Mouse (Mus musculus) testis, adult 2 months (tissue): ENCODE results near the gene Pnmal1. TPM values are rescaled to one million over a fixed set of nuclear protein-coding genes. Genes with fewer than 3 reads are reported as not detected.

Experiments
- H3K27ac ChIP-seq: fragments of 200-500 bp; 2 replicates; pipeline ENCODE4 v1.5.1; 2012; ENCODE audit warnings: low read depth, low read length; ENCODE audit not compliant: control insufficient read depth, insufficient read depth
- H3K27me3 ChIP-seq: fragments of 200-500 bp; 2 replicates; pipeline ENCODE4 v1.6.1; 2012; ENCODE audit warnings: mild to moderate bottlenecking, low read length, moderate library complexity; ENCODE audit not compliant: control insufficient read depth, insufficient read depth
- H3K36me3 ChIP-seq: fragments of 200-500 bp; 2 replicates; pipeline ENCODE4 v1.6.1; 2012; ENCODE audit warnings: mild to moderate bottlenecking, low read length; ENCODE audit not compliant: control insufficient read depth, insufficient read depth
- H3K4me1 ChIP-seq: fragments of 200-500 bp; 2 replicates; pipeline ENCODE4 v1.6.1; 2012; ENCODE audit warnings: low read length; ENCODE audit not compliant: control insufficient read depth, insufficient read depth
- H3K4me3 ChIP-seq: fragments of 200-500 bp; 2 replicates; pipeline ENCODE4 v1.5.1; 2012; ENCODE audit warnings: low read depth, mild to moderate bottlenecking, low read length, moderate library complexity, mixed read lengths; ENCODE audit not compliant: control insufficient read depth
- CTCF ChIP-seq: fragments of 200-500 bp; IDR thresholded peaks from 2 replicates; pipeline ENCODE4 v1.5.1; 2012; ENCODE audit warnings: low read depth, mild to moderate bottlenecking, inconsistent platforms, low read length, moderate library complexity; ENCODE audit not compliant: control insufficient read depth, insufficient read depth, insufficient replicate concordance
- POLR2A ChIP-seq: fragments of 200-500 bp; IDR thresholded peaks from 2 replicates; pipeline ENCODE4 v1.6.1; 2012; ENCODE audit warnings: low read depth, mild to moderate bottlenecking, inconsistent platforms, low read length, moderate library complexity; ENCODE audit not compliant: control insufficient read depth
- polyA plus RNA-seq: library from polyadenylated mRNA; depleted of rRNA; stranded (reverse); fragments of >200 nt; gene quantifications from 2 replicates; pipeline ENCODE4 v1.2.3, GENCODE M21; 2012

Gene Pnmal1
- polyA plus RNA-seq, 1 experiment = 7.6 TPM

DNA sequence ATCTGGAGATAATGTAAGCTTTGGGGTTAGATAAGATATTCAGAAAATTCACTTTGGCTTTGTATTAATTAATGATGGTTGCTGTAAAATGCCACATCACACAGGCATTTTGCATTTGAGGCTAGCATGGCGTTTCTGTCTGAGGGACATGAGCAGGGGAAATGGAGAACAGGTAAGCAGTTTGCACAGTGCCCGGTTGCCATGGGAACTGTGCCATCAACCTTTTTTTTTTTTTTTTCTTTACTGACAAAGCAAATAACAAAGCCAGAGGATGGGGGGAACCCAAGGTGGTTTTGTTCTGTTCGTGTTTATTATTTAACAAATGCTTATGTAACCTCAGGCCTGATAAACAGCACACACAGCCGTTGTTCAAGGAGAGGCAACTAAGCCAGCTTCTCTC is 16.6 kb upstream of the Pnmal1 start:
- Histone ChIP-seq H3K27me3 (no peaks in the 10 kb centered on the region), H3K36me3 (no peaks in the 10 kb centered on the region), H3K27ac (no peak overlapping the region), H3K4me1 (peaks cover 19% of the 10 kb centered on the region), H3K4me3 (no peak overlapping the region)
- TF ChIP-seq POLR2A (no peak), CTCF (no peak)

DNA sequence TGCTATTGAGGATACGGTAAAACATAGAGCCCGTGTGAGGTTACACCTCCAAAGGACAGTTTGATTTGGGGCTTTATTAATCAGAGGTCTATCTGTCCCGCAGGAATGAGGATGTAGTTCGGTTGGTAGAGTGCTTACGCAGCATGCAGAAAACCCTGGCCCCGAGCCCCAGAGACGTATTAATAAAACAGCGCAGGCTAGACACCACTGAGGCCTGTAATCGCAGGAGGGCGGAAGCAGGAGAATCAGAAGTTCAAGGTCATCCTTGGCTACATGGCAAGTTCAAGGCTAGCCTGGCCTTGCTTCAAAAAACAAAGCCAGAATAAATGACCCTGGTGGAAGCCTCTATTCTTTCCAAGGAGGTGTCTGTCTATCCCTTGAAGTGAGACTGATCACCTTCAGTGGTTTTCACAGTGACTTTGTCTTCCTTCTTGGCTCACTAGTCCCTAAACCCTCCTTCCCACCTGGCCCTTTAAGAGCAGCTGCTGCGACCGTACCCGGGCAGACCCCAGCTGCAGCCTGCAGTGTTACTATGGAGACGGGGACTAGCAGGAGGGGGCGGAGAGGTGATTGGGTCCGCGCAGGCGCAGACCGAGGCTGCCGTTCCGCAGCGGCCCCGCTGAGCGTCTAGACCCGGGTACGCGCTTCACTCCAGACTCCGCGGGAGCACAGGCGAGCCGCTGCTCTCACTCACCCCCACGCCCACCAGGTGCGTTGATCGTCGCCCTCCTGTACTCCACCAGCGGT is 15.2 kb upstream of the Pnmal1 start, which contains the start of gene Pnmal2:
TSS of gene Pnmal2 (plus strand) at position 622 of the 747 bp plus-strand sequence.
- H3K27ac ChIP-seq = peak within 1 kb of the TSS; percentile 82
- peaks cover 29% of the 10 kb centered on the region for H3K4me1 ChIP-seq
- TF ChIP-seq POLR2A (peak; percentile 63), CTCF (no peak)
- no peaks in the 10 kb centered on the region for H3K36me3 ChIP-seq
- peak within 1 kb of the TSS; percentile 83 for H3K4me3 ChIP-seq
- H3K27me3 ChIP-seq = no peaks in the 10 kb centered on the region

DNA sequence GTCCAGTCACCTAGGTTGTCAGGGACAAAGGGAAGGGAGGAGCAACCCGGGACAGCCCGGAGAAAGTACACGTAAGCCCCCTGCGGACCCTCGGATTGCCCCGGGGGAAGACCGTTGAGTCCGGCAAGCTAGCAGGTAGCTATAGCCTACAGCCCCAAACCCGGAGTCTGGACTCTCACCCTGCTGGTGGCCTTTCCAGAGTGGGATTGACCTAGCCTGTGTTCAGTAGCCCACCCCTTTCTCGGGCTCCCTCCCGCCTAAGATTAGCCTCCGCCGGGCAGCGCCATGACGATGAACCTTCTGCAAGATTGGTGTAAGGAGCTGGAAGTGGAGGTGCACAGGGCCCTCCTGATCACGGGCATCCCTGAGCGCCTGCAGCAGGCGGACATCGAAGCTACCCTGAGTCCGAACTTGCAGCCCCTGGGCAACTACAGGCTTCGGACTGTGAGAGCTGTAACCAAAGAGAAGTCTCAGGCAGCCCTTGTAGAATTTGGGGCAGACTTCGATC is 14.6 kb upstream of the Pnmal1 start:
- Histone ChIP-seq H3K4me3 (peak overlapping the region; percentile 83), H3K4me1 (peaks cover 31% of the 10 kb centered on the region), H3K36me3 (no peaks in the 10 kb centered on the region), H3K27me3 (no peaks in the 10 kb centered on the region), H3K27ac (peak overlapping the region; percentile 82)
- TF ChIP-seq POLR2A (no peak), CTCF (no peak)

DNA sequence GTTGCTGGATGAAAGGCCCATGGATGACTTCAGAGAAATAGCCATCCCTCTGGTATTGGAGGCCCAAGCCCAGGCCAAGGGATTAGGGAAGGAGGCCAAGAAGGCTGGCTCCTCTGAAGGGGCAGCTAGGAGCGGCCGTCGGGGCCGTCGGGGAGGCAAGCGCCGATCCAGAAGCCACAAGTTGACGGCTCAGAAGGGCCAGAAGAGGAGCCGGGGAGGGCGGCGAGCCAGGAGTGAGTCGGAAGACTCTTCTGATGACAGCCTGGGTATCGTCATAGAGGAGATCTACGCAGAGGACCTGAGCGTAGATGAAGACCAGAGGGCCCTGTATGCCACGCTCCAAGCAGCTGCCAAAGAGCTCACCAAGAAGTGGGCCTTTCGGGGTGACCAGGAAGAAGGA is 14.1 kb upstream of the Pnmal1 start:
- peak overlapping the region; percentile 82 for H3K27ac ChIP-seq
- no peaks in the 10 kb centered on the region for H3K36me3 ChIP-seq
- H3K4me1 ChIP-seq = peaks cover 34% of the 10 kb centered on the region
- peak overlapping the region; percentile 83 for H3K4me3 ChIP-seq
- TF ChIP-seq POLR2A (peak; percentile 80; the same call in 1 of the 2 replicates), CTCF (no peak)
- no peaks in the 10 kb centered on the region for H3K27me3 ChIP-seq

DNA sequence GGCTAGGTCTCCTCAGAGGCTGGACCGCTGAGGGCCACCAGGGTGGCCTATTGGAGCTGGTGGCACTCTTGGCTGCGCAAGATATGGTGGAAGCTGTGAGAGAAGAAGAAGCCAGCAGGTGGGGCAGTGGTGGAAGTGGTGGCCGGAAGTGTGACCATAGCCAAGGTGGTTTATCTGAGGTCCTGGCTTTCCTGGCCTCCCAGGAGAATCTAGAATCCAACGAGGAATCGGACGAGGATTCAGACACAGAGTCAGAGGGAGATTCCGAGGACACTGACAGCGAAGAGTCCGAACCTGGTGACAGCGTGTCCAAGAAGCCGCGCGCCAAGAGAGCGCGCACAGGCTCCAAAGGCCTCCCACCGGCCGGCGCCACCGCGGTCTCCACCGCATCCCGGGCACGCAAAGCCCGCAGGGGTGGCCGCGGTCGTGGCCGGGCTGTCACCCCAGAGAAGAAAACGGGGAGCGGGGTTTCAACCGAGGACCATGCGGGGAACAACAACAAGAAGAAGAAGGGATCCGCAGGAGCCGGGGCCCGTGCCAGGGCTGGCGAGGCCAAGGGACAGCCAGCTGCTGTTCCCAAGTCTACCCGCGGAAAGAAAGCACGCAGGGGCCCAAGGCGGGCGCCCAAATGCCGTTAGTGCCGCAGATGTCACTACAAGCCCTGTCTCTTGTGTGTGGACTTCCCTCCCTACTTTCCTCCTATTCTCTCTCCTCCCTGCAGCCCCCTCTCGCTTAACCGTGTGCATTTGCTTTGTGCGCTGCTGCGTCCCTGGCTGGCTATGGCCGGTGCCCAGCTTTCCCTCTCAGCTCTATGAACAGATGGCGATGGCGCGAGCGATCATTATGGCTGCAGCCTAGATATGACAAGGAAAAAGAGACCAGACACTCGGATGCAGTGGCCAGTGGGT is 12.8 kb upstream of the Pnmal1 start:
- peak overlapping the region; percentile 83 for H3K4me3 ChIP-seq
- peaks cover 37% of the 10 kb centered on the region for H3K4me1 ChIP-seq
- TF ChIP-seq CTCF (no peak), POLR2A (0 out of 2 replicates have a peak, but pooled peaks have one; percentile 12)
- peak overlapping the region; percentile 45; the same call in 1 of the 2 replicates for H3K27ac ChIP-seq
- no peaks in the 10 kb centered on the region for H3K27me3 ChIP-seq
- H3K36me3 ChIP-seq = no peaks in the 10 kb centered on the region; the same call in 1 of the 2 replicates

DNA sequence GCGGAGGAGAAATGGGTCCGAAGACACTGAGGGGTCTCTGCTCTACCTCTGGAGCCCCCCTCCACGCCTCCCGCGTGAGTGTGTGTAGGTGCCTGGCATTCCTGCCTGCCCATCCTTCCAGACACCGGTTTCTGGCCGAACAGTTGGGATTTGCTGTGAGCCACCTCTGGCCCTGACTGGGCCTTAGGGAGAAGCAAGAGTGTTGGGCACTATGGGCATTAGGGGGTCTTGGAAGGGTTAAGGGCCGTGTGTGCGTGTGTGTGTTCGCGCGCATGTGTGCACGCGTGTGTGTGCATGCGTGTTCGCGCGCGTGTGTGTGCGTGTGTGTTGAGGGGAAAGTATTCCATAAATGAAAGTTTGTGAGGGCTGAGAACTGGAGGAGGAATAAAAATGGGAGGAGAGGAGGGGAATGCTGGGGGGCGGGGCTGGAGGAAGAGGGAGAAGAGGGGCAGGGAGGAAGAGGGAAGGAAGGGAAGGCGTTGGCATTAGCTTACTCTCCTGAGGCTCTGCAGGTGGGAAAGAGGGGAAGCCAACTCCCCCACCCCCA is 12.1 kb upstream of the Pnmal1 start:
- H3K27ac ChIP-seq = no peak overlapping the region
- H3K4me3 ChIP-seq = peak overlapping the region; percentile 83
- TF ChIP-seq POLR2A (no peak), CTCF (no peak)
- H3K4me1 ChIP-seq = peaks cover 37% of the 10 kb centered on the region
- no peaks in the 10 kb centered on the region; the same call in 1 of the 2 replicates for H3K36me3 ChIP-seq
- no peaks in the 10 kb centered on the region for H3K27me3 ChIP-seq

DNA sequence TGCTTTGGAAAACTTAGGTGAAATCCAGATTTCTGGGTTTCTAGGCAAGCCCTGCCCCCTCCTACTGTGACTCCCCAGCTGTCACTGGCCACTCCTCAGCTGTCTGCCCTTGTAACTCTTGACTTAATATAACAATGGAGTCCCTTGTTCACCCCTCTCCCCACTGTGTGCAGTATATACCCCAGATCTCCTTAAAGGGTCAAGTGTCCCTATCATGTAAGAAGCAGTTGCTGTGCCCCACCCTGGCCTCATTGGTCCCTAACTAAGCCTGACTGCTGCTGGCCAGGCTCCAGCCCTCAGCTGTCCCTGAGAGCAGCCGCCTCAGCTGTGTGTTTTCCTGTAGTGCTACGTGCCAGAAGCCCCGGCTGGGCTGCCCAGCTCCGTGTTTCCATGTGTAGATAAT is 11.5 kb upstream of the Pnmal1 start:
- H3K27me3 ChIP-seq = no peaks in the 10 kb centered on the region
- peak overlapping the region; percentile 96 for H3K4me3 ChIP-seq
- H3K27ac ChIP-seq = 0 out of 2 replicates have a peak overlapping the region, but pooled peaks have one; percentile 43
- H3K4me1 ChIP-seq = peaks cover 37% of the 10 kb centered on the region
- H3K36me3 ChIP-seq = no peaks in the 10 kb centered on the region; the same call in 1 of the 2 replicates
- TF ChIP-seq POLR2A = no peak; the same call in 1 of the 2 replicates
- no peak for TF ChIP-seq CTCF
